Mouse (Mus musculus): Measurements from ENCODE around the gene Atp8a2.

DNA sequence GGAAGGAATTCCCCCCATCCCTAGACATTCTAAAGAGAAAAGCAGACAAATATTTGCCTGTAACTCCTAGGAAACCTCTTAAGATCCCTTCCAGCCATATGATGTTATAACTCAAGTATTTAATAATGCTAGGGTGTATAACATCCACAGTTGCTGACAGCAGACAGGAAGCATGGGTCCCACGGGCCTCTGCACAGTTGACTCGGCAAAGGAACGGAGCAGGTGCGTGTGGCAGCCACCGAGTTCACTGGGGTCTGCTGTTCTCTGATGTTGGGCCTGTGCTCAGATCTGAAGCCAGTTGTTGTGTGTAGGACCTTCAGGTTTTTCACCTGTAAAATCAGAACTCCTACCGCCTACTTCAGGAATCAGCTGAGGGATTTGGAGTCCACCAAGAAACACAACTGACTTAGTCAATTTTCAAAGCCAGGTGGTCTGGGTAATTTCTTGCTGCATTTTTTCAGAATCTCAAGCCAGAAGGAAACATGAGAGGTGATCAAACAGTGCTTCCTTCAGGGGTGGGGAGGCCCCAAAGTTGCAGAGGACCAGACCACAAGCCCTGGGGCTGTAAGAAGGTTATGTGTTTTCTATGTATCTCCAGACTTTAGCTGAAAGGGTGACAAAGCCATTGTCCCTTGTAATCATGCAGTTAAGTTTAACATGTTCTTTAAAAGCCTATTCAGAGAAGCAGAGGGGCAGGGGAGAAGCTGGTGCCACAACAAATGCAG, 338.3 kb downstream of the Atp8a2 start:
- TF ChIP-seq CTCF (IDR thresholded peaks at IDR 0.05; ENCODE audit: low read depth) (no peak), EP300 (IDR thresholded peaks at IDR 0.05; ENCODE audit: low read depth) (no peak)

All from heart, postnatal 0 days (tissue).